In the genomic region with DNA sequence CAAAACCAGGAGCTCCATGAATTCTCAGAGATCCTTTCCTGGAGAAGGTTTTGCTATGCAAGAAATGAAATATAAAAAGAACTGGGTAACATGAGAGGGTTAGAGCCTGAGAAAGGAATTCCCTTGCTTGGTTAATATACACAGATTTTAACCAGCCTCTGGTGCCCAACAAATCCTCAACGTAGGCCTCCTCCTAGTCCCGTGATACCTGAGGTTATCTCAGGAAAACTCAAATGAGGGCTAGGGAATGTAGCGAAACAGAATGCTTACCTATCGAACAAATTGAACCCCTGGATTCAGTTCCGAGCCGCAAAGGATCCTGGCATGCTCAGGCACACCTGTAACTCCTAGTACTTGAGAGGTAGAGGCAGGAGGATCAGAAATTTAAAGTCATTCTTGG, we compare ENCODE assay signal across 8 mouse cellular contexts. TPM values are rescaled to one million over a fixed set of nuclear protein-coding genes. Genes with fewer than 3 reads are reported as not detected.
A peak's percentile ranks its signal among the peaks of the same experiment; 100 is the strongest.
DNase-seq lines count a peak whose midpoint lies in the region; ATAC-seq and TF ChIP-seq lines count a peak whose summit lies in the region.

No protein-coding gene starts in this region.

- H3K36me3 ChIP-seq in forebrain, postnatal 0 days (ENCODE audit: insufficient read depth) = 0 out of 2 replicates have a peak, but pooled peaks cover 4% of the 10 kb centered on the region
- peaks cover 2% of the 10 kb centered on the region; the same call in 1 of the 2 replicates for H3K36me3 ChIP-seq in forebrain, embryonic 11.5 days (ENCODE audit: control insufficient read depth, insufficient read depth, low read length)
- peaks cover 4% of the 10 kb centered on the region for H3K36me3 ChIP-seq in liver, embryonic 11.5 days (ENCODE audit: control insufficient read depth, insufficient read depth, low read length)
- peaks cover 9% of the 10 kb centered on the region; the same call in 1 of the 2 replicates for H3K36me3 ChIP-seq in liver, postnatal 0 days (replicated peaks; ENCODE audit: insufficient read depth, low read length)
- peaks cover 16% of the 10 kb centered on the region for H3K36me3 ChIP-seq in embryonic facial prominence, embryonic 14.5 days (ENCODE audit: control insufficient read depth, insufficient read depth, low read length)
- peaks cover 17% of the 10 kb centered on the region for H3K36me3 ChIP-seq in limb, embryonic 13.5 days

- WGBS in forebrain, postnatal 0 days = 82% methylated on average over 6 of the region's 6 CpGs
- WGBS in forebrain, embryonic 11.5 days = 87% methylated on average over 6 of the region's 6 CpGs
- WGBS in liver, embryonic 11.5 days = 88% methylated on average over 6 of the region's 6 CpGs
- 89% methylated on average over 6 of the region's 6 CpGs for WGBS in liver, postnatal 0 days (ENCODE audit: insufficient replicate concordance)
- WGBS in embryonic facial prominence, embryonic 14.5 days = 83% methylated on average over 6 of the region's 6 CpGs
- 76% methylated on average over 6 of the region's 6 CpGs for WGBS in limb, embryonic 13.5 days

- TF ChIP-seq EP300 in liver, postnatal 0 days (IDR thresholded peaks at IDR 0.05; ENCODE audit: low read depth) = no peak

- H3K9ac ChIP-seq in forebrain, postnatal 0 days = no peak overlapping the region
- no peak overlapping the region for H3K9ac ChIP-seq in forebrain, embryonic 11.5 days (ENCODE audit: low read length)
- 0 out of 2 replicates have a peak overlapping the region, but pooled peaks have one; percentile 17 for H3K9ac ChIP-seq in liver, embryonic 11.5 days (ENCODE audit: low read depth, low read length)
- H3K9ac ChIP-seq in liver, postnatal 0 days (replicated peaks) = no peak overlapping the region
- no peak overlapping the region for H3K9ac ChIP-seq in embryonic facial prominence, embryonic 14.5 days (ENCODE audit: low read depth, low read length)
- no peak overlapping the region for H3K9ac ChIP-seq in limb, embryonic 13.5 days

- no peak for TF ChIP-seq CTCF in forebrain, postnatal 0 days (IDR thresholded peaks at IDR 0.05; ENCODE audit: low read depth)
- no peak for TF ChIP-seq CTCF in liver, postnatal 0 days (IDR thresholded peaks at IDR 0.05; ENCODE audit: low read depth)

- no peak for ATAC-seq in forebrain, postnatal 0 days
- no peak for ATAC-seq in forebrain, embryonic 11.5 days (replicated peaks; ENCODE audit: low FRiP score)
- no peak for ATAC-seq in liver, embryonic 11.5 days (replicated peaks; ENCODE audit: low FRiP score)
- ATAC-seq in liver, postnatal 0 days = no peak
- no peak for ATAC-seq in embryonic facial prominence, embryonic 14.5 days (ENCODE audit: low read depth)
- ATAC-seq in limb, embryonic 13.5 days (ENCODE audit: low FRiP score, low read depth) = no peak
- no peak for ATAC-seq in inflammation-experienced regulatory T-cells, adult 6 months
- ATAC-seq in megakaryocyte progenitor cell, adult 5-6 weeks (replicated peaks; ENCODE audit: poor library complexity) = no peak

- DNase-seq in forebrain, postnatal 0 days = no peak
- no peak for DNase-seq in forebrain, embryonic 11.5 days (ENCODE audit: low spot score)
- no peak for DNase-seq in liver, embryonic 11.5 days (ENCODE audit: low spot score)
- DNase-seq in liver, postnatal 0 days = no peak
- DNase-seq in embryonic facial prominence, embryonic 14.5 days (ENCODE audit: low spot score) = no peak

- H3K4me2 ChIP-seq in forebrain, postnatal 0 days (ENCODE audit: low read depth) = peak overlapping the region; percentile 57; the same call in 1 of the 2 replicates
- H3K4me2 ChIP-seq in forebrain, embryonic 11.5 days (ENCODE audit: low read depth, low read length, severe bottlenecking) = no peak overlapping the region
- H3K4me2 ChIP-seq in liver, embryonic 11.5 days = peak overlapping the region; percentile 76; the same call in 1 of the 2 replicates
- no peak overlapping the region; the same call in 1 of the 2 replicates for H3K4me2 ChIP-seq in liver, postnatal 0 days (ENCODE audit: low read depth, low read length)
- H3K4me2 ChIP-seq in embryonic facial prominence, embryonic 14.5 days (ENCODE audit: low read depth, low read length) = no peak overlapping the region
- H3K4me2 ChIP-seq in limb, embryonic 13.5 days (replicated peaks) = peak overlapping the region; percentile 85

- peaks cover 10% of the 10 kb centered on the region; the same call in 1 of the 2 replicates for H3K4me1 ChIP-seq in forebrain, postnatal 0 days (ENCODE audit: insufficient read depth)
- peaks cover 9% of the 10 kb centered on the region for H3K4me1 ChIP-seq in forebrain, embryonic 11.5 days (replicated peaks; ENCODE audit: control insufficient read depth, insufficient read depth, low read length)
- peaks cover 12% of the 10 kb centered on the region; the same call in 1 of the 2 replicates for H3K4me1 ChIP-seq in liver, embryonic 11.5 days (replicated peaks; ENCODE audit: control insufficient read depth, insufficient read depth, low read length)
- H3K4me1 ChIP-seq in liver, postnatal 0 days (ENCODE audit: insufficient read depth) = peaks cover 10% of the 10 kb centered on the region; the same call in 1 of the 2 replicates
- peaks cover 9% of the 10 kb centered on the region for H3K4me1 ChIP-seq in embryonic facial prominence, embryonic 14.5 days (ENCODE audit: control insufficient read depth, insufficient read depth, low read length)
- H3K4me1 ChIP-seq in limb, embryonic 13.5 days = peaks cover 11% of the 10 kb centered on the region

- no peaks in the 10 kb centered on the region for H3K27me3 ChIP-seq in forebrain, postnatal 0 days (ENCODE audit: insufficient read depth, low read length)
- no peaks in the 10 kb centered on the region for H3K27me3 ChIP-seq in forebrain, embryonic 11.5 days (ENCODE audit: control insufficient read depth, insufficient read depth, low read length)
- no peaks in the 10 kb centered on the region for H3K27me3 ChIP-seq in liver, embryonic 11.5 days (replicated peaks; ENCODE audit: control insufficient read depth, insufficient read depth, low read length)
- no peaks in the 10 kb centered on the region for H3K27me3 ChIP-seq in liver, postnatal 0 days (ENCODE audit: insufficient read depth, low read length)
- no peaks in the 10 kb centered on the region for H3K27me3 ChIP-seq in embryonic facial prominence, embryonic 14.5 days (replicated peaks; ENCODE audit: control insufficient read depth, insufficient read depth, low read length)
- no peaks in the 10 kb centered on the region for H3K27me3 ChIP-seq in limb, embryonic 13.5 days

- H3K9me3 ChIP-seq in forebrain, postnatal 0 days (ENCODE audit: low read length) = no peaks in the 10 kb centered on the region
- H3K9me3 ChIP-seq in forebrain, embryonic 11.5 days (ENCODE audit: control insufficient read depth, low read length) = no peaks in the 10 kb centered on the region
- H3K9me3 ChIP-seq in liver, embryonic 11.5 days (ENCODE audit: control insufficient read depth, low read length) = no peaks in the 10 kb centered on the region
- no peaks in the 10 kb centered on the region for H3K9me3 ChIP-seq in liver, postnatal 0 days (ENCODE audit: low read length)
- H3K9me3 ChIP-seq in embryonic facial prominence, embryonic 14.5 days (ENCODE audit: control insufficient read depth, low read length) = no peaks in the 10 kb centered on the region
- H3K9me3 ChIP-seq in limb, embryonic 13.5 days = no peaks in the 10 kb centered on the region

- no peak overlapping the region for H3K27ac ChIP-seq in forebrain, postnatal 0 days (ENCODE audit: low read depth, low read length)
- no peak overlapping the region for H3K27ac ChIP-seq in forebrain, embryonic 11.5 days (ENCODE audit: low read depth, low read length)
- H3K27ac ChIP-seq in liver, embryonic 11.5 days (ENCODE audit: low read depth, low read length) = no peak overlapping the region
- H3K27ac ChIP-seq in liver, postnatal 0 days (ENCODE audit: low read depth) = no peak overlapping the region
- no peak overlapping the region for H3K27ac ChIP-seq in embryonic facial prominence, embryonic 14.5 days (replicated peaks; ENCODE audit: low read depth, low read length)
- H3K27ac ChIP-seq in limb, embryonic 13.5 days = no peak overlapping the region

- H3K4me3 ChIP-seq in forebrain, postnatal 0 days (ENCODE audit: low read depth, low read length) = no peak overlapping the region
- H3K4me3 ChIP-seq in forebrain, embryonic 11.5 days (ENCODE audit: low read depth, low read length) = no peak overlapping the region
- no peak overlapping the region for H3K4me3 ChIP-seq in liver, embryonic 11.5 days (ENCODE audit: low read depth, low read length)
- H3K4me3 ChIP-seq in liver, postnatal 0 days (ENCODE audit: low read depth, low read length) = no peak overlapping the region
- H3K4me3 ChIP-seq in embryonic facial prominence, embryonic 14.5 days (ENCODE audit: low read depth, low read length) = peak overlapping the region; percentile 92; the same call in 1 of the 2 replicates
- H3K4me3 ChIP-seq in limb, embryonic 13.5 days = peak overlapping the region; percentile 93; the same call in 1 of the 2 replicates

RNA-seq across cellular contexts. Expression of a gene that starts 1.4 kb away (rescaled TPM):
- total RNA-seq in forebrain, postnatal 0 days (2014; rRNA removed) = 197 and 223 TPM in 2 replicates
- 117 and 134 TPM in 2 replicates for polyA plus RNA-seq in forebrain, postnatal 0 days (2015; fragmentation: Nextera tagmentation; extraction: Ambion mirVana)
- polyA plus RNA-seq in forebrain, embryonic 11.5 days (2014; fragmentation: Nextera tagmentation; extraction: Ambion mirVana) = 139 and 144 TPM in 2 replicates
- 59.0 and 59.7 TPM in 2 replicates for polyA plus RNA-seq in liver, embryonic 11.5 days (2014; fragmentation: Nextera tagmentation; extraction: Ambion mirVana)
- 13.4 and 14.7 TPM in 2 replicates for polyA plus RNA-seq in liver, postnatal 0 days (2015; fragmentation: Nextera tagmentation; extraction: Ambion mirVana)
- polyA plus RNA-seq in embryonic facial prominence, embryonic 14.5 days (2014; fragmentation: Nextera tagmentation; extraction: Ambion mirVana) = 84.1 and 91.4 TPM in 2 replicates
- polyA plus RNA-seq in limb, embryonic 13.5 days (2015; fragmentation: Nextera tagmentation; extraction: Ambion mirVana) = 96.6 and 110 TPM in 2 replicates
- 10 to 100 TPM; 53.1 to 64.4 (median 57.2) TPM for polyA plus RNA-seq in inflammation-experienced regulatory T-cells, adult 6 months (2017; shearing (Covaris generic))
- total RNA-seq in megakaryocyte progenitor cell, adult 5-6 weeks (2015) = 70.4 and 74.5 TPM in 2 replicates
- total RNA-seq in megakaryocyte progenitor cell, adult 5-6 weeks (2017) = 52.8 and 66.9 TPM in 2 replicates

RNA-seq across cellular contexts. Expression of a gene that starts 36.3 kb away (rescaled TPM):
- total RNA-seq in forebrain, postnatal 0 days (2014; rRNA removed) = 694 and 855 TPM in 2 replicates
- polyA plus RNA-seq in forebrain, postnatal 0 days (2015; fragmentation: Nextera tagmentation; extraction: Ambion mirVana) = 844 and 972 TPM in 2 replicates
- 620 and 659 TPM in 2 replicates for polyA plus RNA-seq in forebrain, embryonic 11.5 days (2014; fragmentation: Nextera tagmentation; extraction: Ambion mirVana)
- 639 and 685 TPM in 2 replicates for polyA plus RNA-seq in liver, embryonic 11.5 days (2014; fragmentation: Nextera tagmentation; extraction: Ambion mirVana)
- 437 and 442 TPM in 2 replicates for polyA plus RNA-seq in liver, postnatal 0 days (2015; fragmentation: Nextera tagmentation; extraction: Ambion mirVana)
- 1,095 and 1,174 TPM in 2 replicates for polyA plus RNA-seq in embryonic facial prominence, embryonic 14.5 days (2014; fragmentation: Nextera tagmentation; extraction: Ambion mirVana)
- 1,077 and 1,101 TPM in 2 replicates for polyA plus RNA-seq in limb, embryonic 13.5 days (2015; fragmentation: Nextera tagmentation; extraction: Ambion mirVana)
- 1,000 to 10,000 TPM in 1 of 3 experiments, 100 to 1,000 TPM in 2; 949 to 1,454 (median 955) TPM for polyA plus RNA-seq in inflammation-experienced regulatory T-cells, adult 6 months (2017; shearing (Covaris generic))
- 760 and 847 TPM in 2 replicates for total RNA-seq in megakaryocyte progenitor cell, adult 5-6 weeks (2015)
- total RNA-seq in megakaryocyte progenitor cell, adult 5-6 weeks (2017) = 1,168 and 1,230 TPM in 2 replicates

RNA-seq across cellular contexts. Expression of a gene that starts 40.8 kb away (rescaled TPM):
- total RNA-seq in forebrain, postnatal 0 days (2014; rRNA removed) = 23.7 and 31.4 TPM in 2 replicates
- polyA plus RNA-seq in forebrain, postnatal 0 days (2015; fragmentation: Nextera tagmentation; extraction: Ambion mirVana) = 4.5 and 4.8 TPM in 2 replicates
- polyA plus RNA-seq in forebrain, embryonic 11.5 days (2014; fragmentation: Nextera tagmentation; extraction: Ambion mirVana) = 3.0 and 3.4 TPM in 2 replicates
- 3.9 and 4.2 TPM in 2 replicates for polyA plus RNA-seq in liver, embryonic 11.5 days (2014; fragmentation: Nextera tagmentation; extraction: Ambion mirVana)
- 1.5 and 1.7 TPM in 2 replicates for polyA plus RNA-seq in liver, postnatal 0 days (2015; fragmentation: Nextera tagmentation; extraction: Ambion mirVana)
- polyA plus RNA-seq in embryonic facial prominence, embryonic 14.5 days (2014; fragmentation: Nextera tagmentation; extraction: Ambion mirVana) = 5.6 and 6.8 TPM in 2 replicates
- 4.7 and 5.0 TPM in 2 replicates for polyA plus RNA-seq in limb, embryonic 13.5 days (2015; fragmentation: Nextera tagmentation; extraction: Ambion mirVana)
- 1 to 10 TPM; 2.7 to 4.6 (median 4.5) TPM for polyA plus RNA-seq in inflammation-experienced regulatory T-cells, adult 6 months (2017; shearing (Covaris generic))
- 7.6 and 7.8 TPM in 2 replicates for total RNA-seq in megakaryocyte progenitor cell, adult 5-6 weeks (2015)
- total RNA-seq in megakaryocyte progenitor cell, adult 5-6 weeks (2017) = 0.64 and 1.7 TPM in 2 replicates

RNA-seq across cellular contexts. Expression of a gene that starts 46.2 kb away (rescaled TPM):
- 118 and 129 TPM in 2 replicates for total RNA-seq in forebrain, postnatal 0 days (2014; rRNA removed)
- 95.9 and 108 TPM in 2 replicates for polyA plus RNA-seq in forebrain, postnatal 0 days (2015; fragmentation: Nextera tagmentation; extraction: Ambion mirVana)
- 41.5 and 47.9 TPM in 2 replicates for polyA plus RNA-seq in forebrain, embryonic 11.5 days (2014; fragmentation: Nextera tagmentation; extraction: Ambion mirVana)
- polyA plus RNA-seq in liver, embryonic 11.5 days (2014; fragmentation: Nextera tagmentation; extraction: Ambion mirVana) = 19.1 and 20.4 TPM in 2 replicates
- 7.2 and 7.3 TPM in 2 replicates for polyA plus RNA-seq in liver, postnatal 0 days (2015; fragmentation: Nextera tagmentation; extraction: Ambion mirVana)
- polyA plus RNA-seq in embryonic facial prominence, embryonic 14.5 days (2014; fragmentation: Nextera tagmentation; extraction: Ambion mirVana) = 35.2 and 36.1 TPM in 2 replicates
- 42.3 and 43.3 TPM in 2 replicates for polyA plus RNA-seq in limb, embryonic 13.5 days (2015; fragmentation: Nextera tagmentation; extraction: Ambion mirVana)
- 10 to 100 TPM; 25.2 to 42.2 (median 37.9) TPM for polyA plus RNA-seq in inflammation-experienced regulatory T-cells, adult 6 months (2017; shearing (Covaris generic))
- 15.7 and 20.9 TPM in 2 replicates for total RNA-seq in megakaryocyte progenitor cell, adult 5-6 weeks (2015)
- 20.1 and 21.0 TPM in 2 replicates for total RNA-seq in megakaryocyte progenitor cell, adult 5-6 weeks (2017)

RNA-seq across cellular contexts. Expression of a gene that starts 46.4 kb away (rescaled TPM):
- total RNA-seq in forebrain, postnatal 0 days (2014; rRNA removed) = 82.2 and 90.1 TPM in 2 replicates
- polyA plus RNA-seq in forebrain, postnatal 0 days (2015; fragmentation: Nextera tagmentation; extraction: Ambion mirVana) = 158 and 159 TPM in 2 replicates
- 151 TPM in 2 replicates for polyA plus RNA-seq in forebrain, embryonic 11.5 days (2014; fragmentation: Nextera tagmentation; extraction: Ambion mirVana)
- polyA plus RNA-seq in liver, embryonic 11.5 days (2014; fragmentation: Nextera tagmentation; extraction: Ambion mirVana) = 101 and 104 TPM in 2 replicates
- 33.7 and 33.8 TPM in 2 replicates for polyA plus RNA-seq in liver, postnatal 0 days (2015; fragmentation: Nextera tagmentation; extraction: Ambion mirVana)
- 61.9 and 63.3 TPM in 2 replicates for polyA plus RNA-seq in embryonic facial prominence, embryonic 14.5 days (2014; fragmentation: Nextera tagmentation; extraction: Ambion mirVana)
- 60.6 and 61.4 TPM in 2 replicates for polyA plus RNA-seq in limb, embryonic 13.5 days (2015; fragmentation: Nextera tagmentation; extraction: Ambion mirVana)
- polyA plus RNA-seq in inflammation-experienced regulatory T-cells, adult 6 months (2017; shearing (Covaris generic)) = 10 to 100 TPM; 68.8 to 87.0 (median 73.8) TPM
- 79.4 and 105 TPM in 2 replicates for total RNA-seq in megakaryocyte progenitor cell, adult 5-6 weeks (2015)
- total RNA-seq in megakaryocyte progenitor cell, adult 5-6 weeks (2017) = 68.8 and 72.2 TPM in 2 replicates

Comparison
In these comparisons a context has a peak if more than half of its experiments do, and no peak if none do; other contexts are left out.
1. H3K4me2 ChIP-seq: peak in forebrain, postnatal 0 days (single experiment), liver, embryonic 11.5 days (single experiment) and limb, embryonic 13.5 days (single experiment); none in forebrain, embryonic 11.5 days (single experiment), liver, postnatal 0 days (single experiment) and embryonic facial prominence, embryonic 14.5 days (single experiment).
2. H3K4me3 ChIP-seq: peak in embryonic facial prominence, embryonic 14.5 days (single experiment) and limb, embryonic 13.5 days (single experiment); none in forebrain, postnatal 0 days (single experiment), forebrain, embryonic 11.5 days (single experiment), liver, embryonic 11.5 days (single experiment) and liver, postnatal 0 days (single experiment).